Mouse (Mus musculus): Measurements from ENCODE around the gene Dnaaf5.

The Dnaaf5 gene

DNA sequence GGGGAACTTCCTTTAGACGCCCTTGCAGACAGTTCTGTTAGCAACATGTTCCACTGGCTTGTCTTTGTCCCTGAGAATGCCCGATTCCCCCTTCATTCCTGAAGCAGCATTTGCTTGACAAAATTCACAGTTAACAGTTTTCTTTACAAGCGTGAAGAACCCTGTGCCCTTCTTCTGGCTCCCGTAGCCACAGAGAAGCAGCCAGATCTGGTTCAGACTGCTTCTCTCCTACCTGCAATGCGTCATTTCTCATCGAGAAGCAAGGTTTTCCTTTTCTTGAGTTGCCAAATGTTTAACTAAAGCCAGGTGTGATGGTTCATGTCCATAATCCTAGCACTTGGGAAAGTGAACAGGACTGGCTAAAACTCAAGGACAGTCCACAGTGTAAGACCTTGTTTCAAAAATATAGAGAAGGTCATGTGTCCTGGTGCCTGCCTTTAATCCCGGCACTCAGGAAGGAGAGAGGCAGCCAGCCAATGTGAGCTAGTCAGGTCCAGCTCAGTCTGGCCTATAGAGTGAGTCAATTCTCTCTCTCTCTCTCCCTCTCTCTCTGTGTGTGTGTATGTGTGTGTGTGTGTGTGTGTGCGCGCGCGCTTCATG lies 3.4 kb upstream of the Dnaaf5 start:
- peaks cover 50% of the 10 kb centered on the region for H3K4me1 ChIP-seq (replicated peaks; ENCODE audit: low read depth, low read length)
- no peak overlapping the region; the same call in 1 of the 2 replicates for H3K4me3 ChIP-seq (replicated peaks; ENCODE audit: low read length)
- peaks cover 7% of the 10 kb centered on the region for H3K9me3 ChIP-seq (ENCODE audit: low read length)
- peaks cover 27% of the 10 kb centered on the region for H3K36me3 ChIP-seq (ENCODE audit: insufficient read depth, low read length)
- TF ChIP-seq CTCF (conservative IDR thresholded peaks at IDR 0.05; ENCODE audit: low read length), result no peak
- TF ChIP-seq NANOG (IDR thresholded peaks at IDR 0.05; ENCODE audit: borderline replicate concordance, low read length), result no peak
- no peak for TF ChIP-seq POU5F1 (IDR thresholded peaks at IDR 0.05; ENCODE audit: borderline replicate concordance, low read length)
- no peaks in the 10 kb centered on the region for H3K27me3 ChIP-seq (ENCODE audit: insufficient read depth, low read length)

DNA sequence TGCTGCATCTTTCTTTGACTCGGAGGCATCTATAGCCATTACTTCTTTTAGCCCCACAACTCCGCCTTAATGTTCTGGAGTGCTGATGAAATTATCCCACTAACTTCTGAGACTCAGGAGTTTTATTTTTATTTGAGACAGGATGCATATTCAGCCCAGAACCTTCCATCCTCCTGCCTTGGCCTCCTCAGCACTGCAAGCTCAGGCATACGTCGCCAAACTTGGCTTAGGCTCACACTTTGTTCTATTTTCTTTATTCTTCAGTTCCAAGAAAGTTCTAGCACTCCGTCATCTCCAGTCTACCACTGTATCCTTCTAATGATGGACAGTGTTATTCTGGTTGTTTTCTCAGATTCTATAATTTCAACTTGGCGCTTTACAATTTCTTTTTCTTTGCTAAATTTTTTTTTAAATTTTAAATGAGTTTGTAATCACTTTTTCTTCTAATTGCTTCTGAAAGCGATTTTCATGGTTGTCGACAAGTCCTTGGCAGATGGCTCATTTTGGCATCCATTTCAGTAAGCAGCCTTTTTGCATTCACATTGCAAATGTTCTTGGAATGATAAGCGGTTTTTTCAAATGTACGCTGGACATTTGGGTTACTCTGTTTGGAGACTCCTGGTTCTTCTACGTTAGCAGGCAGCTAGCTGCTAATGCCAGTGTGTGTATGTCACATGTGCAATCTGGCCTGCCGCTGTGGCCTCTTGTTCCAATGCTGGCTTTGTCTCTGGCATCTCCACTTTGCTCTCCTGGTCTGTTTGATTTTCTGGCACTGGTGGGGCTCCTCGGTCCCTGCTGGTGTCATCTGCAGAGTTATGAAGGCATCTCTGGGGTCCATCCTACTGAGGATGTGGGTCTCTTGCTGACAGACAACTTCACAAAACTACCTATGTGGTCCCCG lies 2.6 kb upstream of the Dnaaf5 start:
- TF ChIP-seq POU5F1 (IDR thresholded peaks at IDR 0.05; ENCODE audit: borderline replicate concordance, low read length), result no peak
- no peak for TF ChIP-seq CTCF (conservative IDR thresholded peaks at IDR 0.05; ENCODE audit: low read length)
- no peak for TF ChIP-seq NANOG (IDR thresholded peaks at IDR 0.05; ENCODE audit: borderline replicate concordance, low read length)
- H3K36me3 ChIP-seq (ENCODE audit: insufficient read depth, low read length), result peaks cover 36% of the 10 kb centered on the region
- no peak overlapping the region for H3K4me3 ChIP-seq (replicated peaks; ENCODE audit: low read length)
- peaks cover 7% of the 10 kb centered on the region for H3K9me3 ChIP-seq (ENCODE audit: low read length)
- no peaks in the 10 kb centered on the region for H3K27me3 ChIP-seq (ENCODE audit: insufficient read depth, low read length)
- peaks cover 58% of the 10 kb centered on the region for H3K4me1 ChIP-seq (replicated peaks; ENCODE audit: low read depth, low read length)

DNA sequence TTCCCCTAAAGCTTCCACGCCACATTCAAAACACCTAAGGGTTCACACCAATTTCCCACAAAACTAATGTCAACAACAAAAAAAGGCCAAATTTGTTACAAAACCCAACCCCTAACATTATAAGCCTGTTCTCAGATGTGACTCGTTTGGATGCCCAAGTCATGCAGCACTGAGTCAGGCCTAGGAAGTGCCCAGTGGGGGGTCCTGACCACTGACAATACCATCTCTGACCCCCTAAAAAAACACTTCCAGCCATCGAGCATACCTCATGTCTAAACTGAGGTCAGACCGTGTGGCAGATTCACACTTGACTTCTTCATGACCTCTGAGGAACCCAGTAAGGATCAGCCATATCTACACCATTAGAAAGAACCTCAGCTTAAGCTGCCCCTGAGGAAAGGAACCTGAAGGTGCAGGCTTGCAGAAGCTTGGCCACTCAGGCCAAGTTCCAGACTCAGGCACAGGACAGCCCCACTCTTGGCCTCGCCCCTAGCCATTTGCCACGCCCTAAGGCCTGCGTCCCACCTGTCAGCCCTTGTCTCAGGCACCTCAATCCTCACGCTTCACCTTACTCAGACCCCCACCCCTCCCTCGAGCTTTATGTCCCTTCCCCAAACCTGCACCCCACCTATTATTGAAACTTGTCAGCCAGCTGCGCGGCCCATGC lies 884 bp upstream of the Dnaaf5 start:
- H3K9me3 ChIP-seq (ENCODE audit: low read length), result peaks cover 3% of the 10 kb centered on the region
- peak overlapping the region; percentile 99 for H3K4me3 ChIP-seq (replicated peaks; ENCODE audit: low read length)
- no peak for TF ChIP-seq POU5F1 (IDR thresholded peaks at IDR 0.05; ENCODE audit: borderline replicate concordance, low read length)
- TF ChIP-seq NANOG (IDR thresholded peaks at IDR 0.05; ENCODE audit: borderline replicate concordance, low read length), result no peak
- H3K27me3 ChIP-seq (ENCODE audit: insufficient read depth, low read length), result no peaks in the 10 kb centered on the region
- H3K4me1 ChIP-seq (replicated peaks; ENCODE audit: low read depth, low read length), result peaks cover 63% of the 10 kb centered on the region
- H3K36me3 ChIP-seq (ENCODE audit: insufficient read depth, low read length), result peaks cover 53% of the 10 kb centered on the region

DNA sequence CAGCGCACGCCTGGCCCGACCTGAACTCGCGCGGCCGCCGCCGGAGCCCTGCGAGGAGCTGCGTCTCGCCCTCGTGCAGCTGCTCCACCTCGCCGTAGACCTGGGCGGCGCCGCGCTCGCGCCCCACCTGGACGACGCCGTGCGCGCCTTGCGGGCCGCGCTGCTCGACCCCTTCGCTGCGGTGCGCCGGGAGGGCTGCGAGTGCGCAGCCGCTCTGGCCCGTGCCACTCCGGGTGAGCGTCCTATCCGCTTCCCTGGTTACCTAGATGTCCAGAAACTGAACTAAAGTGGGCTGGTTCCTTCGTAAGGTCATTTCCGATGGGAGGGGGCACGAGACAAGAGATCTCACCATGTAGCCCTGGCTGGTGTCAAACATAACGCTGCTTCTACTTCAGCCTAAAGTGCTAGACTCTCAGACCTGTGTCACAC lies 594 bp downstream of the Dnaaf5 start:
- no peaks in the 10 kb centered on the region for H3K9me3 ChIP-seq (ENCODE audit: low read length)
- H3K27me3 ChIP-seq (ENCODE audit: insufficient read depth, low read length), result no peaks in the 10 kb centered on the region
- H3K4me1 ChIP-seq (replicated peaks; ENCODE audit: low read depth, low read length), result peaks cover 59% of the 10 kb centered on the region
- TF ChIP-seq CTCF (conservative IDR thresholded peaks at IDR 0.05; ENCODE audit: low read length) (no peak), NANOG (IDR thresholded peaks at IDR 0.05; ENCODE audit: borderline replicate concordance, low read length) (no peak), POU5F1 (IDR thresholded peaks at IDR 0.05; ENCODE audit: borderline replicate concordance, low read length) (no peak)
- peaks cover 65% of the 10 kb centered on the region for H3K36me3 ChIP-seq (ENCODE audit: insufficient read depth, low read length)
- H3K4me3 ChIP-seq (replicated peaks; ENCODE audit: low read length), result peak overlapping the region; percentile 99

DNA sequence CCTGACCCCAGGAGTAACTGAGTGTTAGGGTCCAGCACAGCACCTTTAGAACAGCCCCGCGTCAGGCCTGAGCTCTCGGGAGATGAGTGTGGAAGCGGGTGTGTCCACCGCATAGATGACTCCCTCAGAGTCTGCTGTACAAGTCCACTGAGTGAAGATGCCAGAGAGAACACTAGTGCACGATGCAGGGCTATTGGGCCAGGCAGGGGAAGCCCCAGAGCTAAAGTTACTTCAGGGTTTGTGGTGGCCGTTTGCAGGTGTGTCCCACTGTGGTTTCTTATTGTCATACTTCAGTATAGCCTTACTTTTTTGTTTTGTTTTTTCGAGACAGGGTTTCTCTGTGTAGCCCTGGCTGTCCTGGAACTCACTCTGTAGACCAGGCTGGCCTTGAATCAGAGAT lies 10.9 kb downstream of the Dnaaf5 start:
- no peaks in the 10 kb centered on the region for H3K27me3 ChIP-seq (ENCODE audit: insufficient read depth, low read length)
- TF ChIP-seq CTCF (conservative IDR thresholded peaks at IDR 0.05; ENCODE audit: low read length), result no peak
- no peak for TF ChIP-seq POU5F1 (IDR thresholded peaks at IDR 0.05; ENCODE audit: borderline replicate concordance, low read length)
- peaks cover 95% of the 10 kb centered on the region for H3K36me3 ChIP-seq (ENCODE audit: insufficient read depth, low read length)
- peaks cover 63% of the 10 kb centered on the region for H3K4me1 ChIP-seq (replicated peaks; ENCODE audit: low read depth, low read length)
- H3K9me3 ChIP-seq (ENCODE audit: low read length), result no peaks in the 10 kb centered on the region
- H3K4me3 ChIP-seq (replicated peaks; ENCODE audit: low read length), result no peak overlapping the region

DNA sequence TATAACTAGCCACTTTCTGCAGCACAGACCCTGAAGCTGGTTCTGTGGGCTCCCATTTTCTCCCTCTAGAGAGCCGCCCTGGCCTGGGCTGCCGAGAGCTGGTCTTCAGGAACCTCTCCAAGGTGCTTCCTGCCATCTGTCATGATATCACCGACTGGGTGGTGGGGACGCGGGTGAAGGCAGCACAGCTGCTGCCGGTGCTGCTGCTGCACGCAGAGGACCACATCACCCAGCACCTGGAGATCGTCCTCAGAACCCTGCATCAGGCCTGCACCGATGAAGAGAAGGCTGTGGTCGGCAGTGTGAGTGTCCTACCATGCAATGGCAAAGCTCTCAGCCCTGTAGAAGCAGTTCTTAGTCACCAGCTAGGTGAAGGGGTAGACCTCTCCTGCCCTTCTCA lies 11.6 kb downstream of the Dnaaf5 start:
- no peak for TF ChIP-seq POU5F1 (IDR thresholded peaks at IDR 0.05; ENCODE audit: borderline replicate concordance, low read length)
- no peak for TF ChIP-seq NANOG (IDR thresholded peaks at IDR 0.05; ENCODE audit: borderline replicate concordance, low read length)
- TF ChIP-seq CTCF (conservative IDR thresholded peaks at IDR 0.05; ENCODE audit: low read length), result no peak
- no peaks in the 10 kb centered on the region for H3K27me3 ChIP-seq (ENCODE audit: insufficient read depth, low read length)
- H3K9me3 ChIP-seq (ENCODE audit: low read length), result no peaks in the 10 kb centered on the region
- no peak overlapping the region for H3K4me3 ChIP-seq (replicated peaks; ENCODE audit: low read length)
- peaks cover 70% of the 10 kb centered on the region for H3K4me1 ChIP-seq (replicated peaks; ENCODE audit: low read depth, low read length)
- peaks cover 95% of the 10 kb centered on the region for H3K36me3 ChIP-seq (ENCODE audit: insufficient read depth, low read length)

DNA sequence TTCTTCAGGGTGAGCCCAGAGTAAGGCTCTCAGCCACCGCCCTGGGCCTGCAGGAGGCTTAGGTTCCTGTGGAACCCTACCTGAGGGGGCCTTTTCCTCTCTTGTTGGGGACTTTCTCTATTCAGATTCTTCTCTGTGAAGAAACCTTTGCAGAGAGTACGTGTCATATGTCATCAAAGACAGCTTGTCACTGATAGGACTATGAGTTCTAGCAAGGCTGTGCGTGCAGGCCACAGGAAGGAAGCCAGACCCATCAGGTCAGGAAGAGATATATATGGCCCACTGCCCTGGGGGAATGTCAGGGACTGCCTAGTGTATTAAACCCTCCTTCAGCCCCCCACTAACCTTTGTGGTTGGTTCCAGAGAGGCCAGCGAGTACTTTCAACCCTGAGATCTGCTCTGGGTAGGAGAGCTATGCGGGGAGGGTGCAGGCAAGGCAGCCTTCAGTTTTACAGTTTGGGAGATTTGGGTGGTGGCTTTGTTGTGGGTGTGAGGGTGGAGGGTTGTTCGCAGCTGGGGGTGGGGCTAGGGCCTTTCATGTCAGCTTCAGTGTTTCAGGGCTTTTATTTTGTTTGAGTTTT lies 16.8 kb downstream of the Dnaaf5 start:
- peaks cover 66% of the 10 kb centered on the region for H3K4me1 ChIP-seq (replicated peaks; ENCODE audit: low read depth, low read length)
- peak overlapping the region; percentile 27 for H3K4me3 ChIP-seq (replicated peaks; ENCODE audit: low read length)
- no peaks in the 10 kb centered on the region for H3K9me3 ChIP-seq (ENCODE audit: low read length)
- no peak for TF ChIP-seq CTCF (conservative IDR thresholded peaks at IDR 0.05; ENCODE audit: low read length)
- TF ChIP-seq POU5F1 (IDR thresholded peaks at IDR 0.05; ENCODE audit: borderline replicate concordance, low read length), result no peak
- no peak for TF ChIP-seq NANOG (IDR thresholded peaks at IDR 0.05; ENCODE audit: borderline replicate concordance, low read length)
- H3K36me3 ChIP-seq (ENCODE audit: insufficient read depth, low read length), result peaks cover 89% of the 10 kb centered on the region
- H3K27me3 ChIP-seq (ENCODE audit: insufficient read depth, low read length), result no peaks in the 10 kb centered on the region

DNA sequence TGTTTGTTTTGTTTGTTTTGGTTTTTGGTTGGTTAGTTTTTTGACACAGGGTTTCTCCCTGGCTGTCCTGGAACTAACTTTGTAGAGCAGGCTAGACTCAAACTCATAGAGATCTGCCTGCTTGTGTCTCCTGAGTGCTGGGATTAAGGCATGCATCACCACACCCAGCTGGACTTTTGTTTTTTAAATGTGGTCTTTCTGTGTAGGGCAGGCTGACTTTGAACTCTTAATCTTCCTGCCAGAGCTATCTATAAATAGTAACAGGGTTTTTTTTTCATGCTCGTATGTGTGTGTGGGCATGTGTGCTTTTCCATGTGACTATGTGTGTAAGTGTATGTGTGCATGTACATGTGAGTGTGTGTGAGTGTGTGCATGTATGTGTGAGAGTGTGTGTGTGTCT lies 17.5 kb downstream of the Dnaaf5 start:
- Histone ChIP-seq H3K4me3 (replicated peaks; ENCODE audit: low read length) (peak overlapping the region; percentile 27; the same call in 1 of the 2 replicates), H3K36me3 (ENCODE audit: insufficient read depth, low read length) (peaks cover 89% of the 10 kb centered on the region), H3K9me3 (ENCODE audit: low read length) (no peaks in the 10 kb centered on the region), H3K27me3 (ENCODE audit: insufficient read depth, low read length) (no peaks in the 10 kb centered on the region), H3K4me1 (replicated peaks; ENCODE audit: low read depth, low read length) (peaks cover 64% of the 10 kb centered on the region)
- TF ChIP-seq NANOG (IDR thresholded peaks at IDR 0.05; ENCODE audit: borderline replicate concordance, low read length), result peak; percentile 64; the same call in 1 of the 2 replicates
- TF ChIP-seq CTCF (conservative IDR thresholded peaks at IDR 0.05; ENCODE audit: low read length), result no peak
